Mouse (Mus musculus) kidney, adult 2 months (tissue): ENCODE data around the gene Hist2h3c2. TPM values are rescaled to one million over a fixed set of nuclear protein-coding genes. Genes with fewer than 3 reads are reported as not detected.

Experiments
- DNase-seq: peaks from one replicate; pipeline ENCODE4 v3.0.0; 2021
- H3K27ac ChIP-seq: fragments of 200-500 bp; 2 replicates; pipeline ENCODE4 v1.5.1; 2012; ENCODE audit warnings: low read depth, low read length, control low read depth, inconsistent platforms; ENCODE audit not compliant: insufficient read depth
- H3K27me3 ChIP-seq: fragments of 200-500 bp; replicated peaks from 2 replicates; pipeline ENCODE4 v1.6.1; 2012; ENCODE audit warnings: mild to moderate bottlenecking, moderate library complexity, low read length, inconsistent platforms; ENCODE audit not compliant: control insufficient read depth, insufficient read depth
- H3K36me3 ChIP-seq: fragments of 200-500 bp; 2 replicates; pipeline ENCODE4 v1.6.1; 2012; ENCODE audit warnings: mild to moderate bottlenecking, moderate library complexity, low read length, inconsistent platforms; ENCODE audit not compliant: control insufficient read depth, insufficient read depth
- H3K4me1 ChIP-seq: fragments of 200-500 bp; 2 replicates; pipeline ENCODE4 v1.6.1; 2011; ENCODE audit warnings: low read length; ENCODE audit not compliant: control insufficient read depth, insufficient read depth
- H3K4me3 ChIP-seq: fragments of 200-500 bp; 2 replicates; pipeline ENCODE4 v1.5.1; 2011; ENCODE audit warnings: mild to moderate bottlenecking, low read depth, low read length, control low read depth; ENCODE audit not compliant: insufficient read depth
- CTCF ChIP-seq: fragments of 200-500 bp; conservative IDR thresholded peaks from 2 replicates; pipeline ENCODE4 v1.5.1; 2011; ENCODE audit warnings: low read depth, mild to moderate bottlenecking, control low read depth, low read length, moderate library complexity, mixed read lengths; ENCODE audit not compliant: insufficient read depth, insufficient read length
- POLR2A ChIP-seq: fragments of 200-500 bp; IDR thresholded peaks from one replicate; pipeline ENCODE4 v1.6.1; 2011; ENCODE audit warnings: low read depth, low read length, control low read depth
- WGBS: fragments of 180-500 bp; shearing (Covaris S2); methylation state at CpG from one replicate; pipeline ENCODE4 v1.1.7; 2018; 5-methylcytosine and 5-hydroxymethylcytosine counted together
- polyA plus RNA-seq: library from polyadenylated mRNA; depleted of rRNA; stranded (reverse); fragments of >200 nt; gene quantifications from 2 replicates; pipeline ENCODE4 v1.2.3, GENCODE M21; 2012; rRNA removed

Hist2h3c2 gene
- polyA plus RNA-seq, 1 experiment, result 8.6 TPM

DNA sequence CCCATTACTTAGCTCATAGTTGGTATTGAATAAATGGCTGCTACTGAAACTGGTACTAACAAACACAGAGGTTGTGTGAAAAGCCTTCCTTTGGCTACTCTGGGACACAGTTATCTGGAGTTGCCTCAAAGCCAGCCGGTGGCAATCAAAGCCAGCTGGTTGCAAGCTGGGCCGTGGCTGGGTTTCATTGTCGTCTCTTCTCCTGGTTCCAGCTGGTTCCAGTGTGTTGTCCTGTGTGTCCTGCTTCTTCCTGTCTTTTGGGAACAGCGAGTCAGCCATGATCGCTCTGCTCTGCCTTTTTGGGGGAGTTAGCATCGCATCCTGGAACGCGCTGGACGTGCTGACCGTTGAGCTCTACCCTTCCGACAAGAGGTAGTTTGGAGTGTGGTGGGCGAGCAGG is 46.0 kb downstream of the Hist2h3c2 start:
- no peaks in the 10 kb centered on the region for H3K36me3 ChIP-seq
- DNase-seq, result no peak
- no peaks in the 10 kb centered on the region for H3K27me3 ChIP-seq
- no peak overlapping the region for H3K4me3 ChIP-seq
- WGBS, result 70% methylated on average over 12 of the region's 12 CpGs
- no peak overlapping the region for H3K27ac ChIP-seq
- TF ChIP-seq CTCF, result no peak
- no peak for TF ChIP-seq POLR2A
- H3K4me1 ChIP-seq, result peaks cover 7% of the 10 kb centered on the region

Other genes with a start within 250 kb of the Hist2h3c2 start
- 32.4 and 33.2 TPM in 2 replicates for gene Plekho1, start 243.1 kb downstream of the Hist2h3c2 start, polyA plus RNA-seq
- gene Vps45, start 180.7 kb downstream of the Hist2h3c2 start, polyA plus RNA-seq, result 6.7 and 7.9 TPM in 2 replicates
- 10.1 and 15.0 TPM in 2 replicates for gene Otud7b, start 134.6 kb downstream of the Hist2h3c2 start, polyA plus RNA-seq
- 56.8 and 65.7 TPM in 2 replicates for gene Mtmr11, start 77.1 kb downstream of the Hist2h3c2 start, polyA plus RNA-seq
- 52.6 and 57.3 TPM in 2 replicates for gene Sf3b4, start 66.8 kb downstream of the Hist2h3c2 start, polyA plus RNA-seq
- gene Sv2a, start 58.0 kb downstream of the Hist2h3c2 start, polyA plus RNA-seq, result 20.8 and 27.3 TPM in 2 replicates
- gene Bola1, start 19.4 kb downstream of the Hist2h3c2 start, polyA plus RNA-seq, result 67.8 and 79.8 TPM in 2 replicates
- gene Hist2h2ab, start 19.3 kb downstream of the Hist2h3c2 start, polyA plus RNA-seq, result 0.66 and 1.7 TPM in 2 replicates
- gene Hist2h2ac, start 18.2 kb downstream of the Hist2h3c2 start, polyA plus RNA-seq, result 3.7 and 6.3 TPM in 2 replicates
- gene Hist2h2be, start 18.0 kb downstream of the Hist2h3c2 start, polyA plus RNA-seq, result 5.1 and 6.0 TPM in 2 replicates
- 162 and 196 TPM in 2 replicates for gene Hist2h2aa2, start 1.1 kb upstream of the Hist2h3c2 start, polyA plus RNA-seq
- 285 and 388 TPM in 2 replicates for gene Hist2h2aa1, start 6.4 kb upstream of the Hist2h3c2 start, polyA plus RNA-seq
- not detected in 2 replicates for gene Hist2h3c1, start 7.6 kb upstream of the Hist2h3c2 start, polyA plus RNA-seq
- 1.5 and 2.7 TPM in 2 replicates for gene Hist2h4, start 24.2 kb upstream of the Hist2h3c2 start, polyA plus RNA-seq
- 10.1 and 14.1 TPM in 2 replicates for gene Hist2h3b, start 29.5 kb upstream of the Hist2h3c2 start, polyA plus RNA-seq
- 0.97 and 1.1 TPM in 2 replicates for gene Hist2h2bb, start 30.6 kb upstream of the Hist2h3c2 start, polyA plus RNA-seq
- 1.3 TPM in 2 replicates for gene Fcgr1, start 54.8 kb upstream of the Hist2h3c2 start, polyA plus RNA-seq
- gene BC107364, start 213.2 kb upstream of the Hist2h3c2 start, polyA plus RNA-seq, result 0.08 and 0.14 TPM in 2 replicates